ENCODE assay signal across 10 mouse cellular contexts in genomic region chr6:85237001-85237400, GRCm38 (mm10). TPM values are rescaled to one million over a fixed set of nuclear protein-coding genes. Genes with fewer than 3 reads are reported as not detected.
DNase-seq lines count a peak whose midpoint lies in the region; ATAC-seq and TF ChIP-seq lines count a peak whose summit lies in the region.
"Had no signal": no experiment of that assay in that cellular context is flagged by ENCODE, and none has a peak within 500 bp of the region (broad histone marks: within the 10 kb centered on the region; RNA-seq: fewer than 3 reads in every experiment).

No protein-coding gene starts in this region.

- peaks cover 18% of the 10 kb centered on the region for H3K4me1 ChIP-seq in liver, embryonic 12.5 days
- H3K4me1 ChIP-seq in stomach, postnatal 0 days (replicated peaks; ENCODE audit: control insufficient read depth, insufficient read depth) = no peaks in the 10 kb centered on the region

- TF ChIP-seq CTCF in stomach, postnatal 0 days (IDR thresholded peaks at IDR 0.05; ENCODE audit: low read depth) = peak; percentile 64

- no peak overlapping the region for H3K27ac ChIP-seq in liver, embryonic 12.5 days
- no peak overlapping the region for H3K27ac ChIP-seq in stomach, postnatal 0 days (replicated peaks)

- WGBS in liver, embryonic 12.5 days (ENCODE audit: insufficient replicate concordance) = 33% methylated on average over 5 of the region's 5 CpGs
- 47% methylated on average over 5 of the region's 5 CpGs for WGBS in stomach, postnatal 0 days

- H3K4me3 ChIP-seq in liver, embryonic 12.5 days = no peak overlapping the region
- no peak overlapping the region for H3K4me3 ChIP-seq in stomach, postnatal 0 days (ENCODE audit: low read depth, low read length)

- no peaks in the 10 kb centered on the region for H3K36me3 ChIP-seq in liver, embryonic 12.5 days
- no peaks in the 10 kb centered on the region for H3K36me3 ChIP-seq in stomach, postnatal 0 days (ENCODE audit: control insufficient read depth, insufficient read depth, low read length)

- DNase-seq in embryo, embryonic 10.5 days (ENCODE audit: low spot score) = peak; percentile 58
- DNase-seq in embryo, embryonic 10 days (ENCODE audit: low spot score) = no peak
- peak; percentile 27 for DNase-seq in liver
- DNase-seq in NIH3T3 (ENCODE audit: low read depth) = peak; percentile 66
- peak; percentile 29 to 81 for DNase-seq in kidney, postnatal 36 days
- peak; percentile 32 for DNase-seq in stomach, postnatal 0 days (ENCODE audit: low spot score)

- ATAC-seq in liver, embryonic 12.5 days = no peak
- ATAC-seq in stomach, postnatal 0 days (ENCODE audit: low FRiP score, low TSS enrichment) = no peak
- no peak for ATAC-seq in megakaryocyte-erythroid progenitor cell, adult 5-6 weeks (replicated peaks; ENCODE audit: low FRiP score, low TSS enrichment, poor library complexity, severe bottlenecking)

- no peaks in the 10 kb centered on the region for H3K9me3 ChIP-seq in liver, embryonic 12.5 days (replicated peaks)
- no peaks in the 10 kb centered on the region for H3K9me3 ChIP-seq in stomach, postnatal 0 days (ENCODE audit: control insufficient read depth, low read length)

- no peak overlapping the region for H3K9ac ChIP-seq in liver, embryonic 12.5 days
- H3K9ac ChIP-seq in stomach, postnatal 0 days (ENCODE audit: low read length) = no peak overlapping the region

- no peak for TF ChIP-seq EP300 in stomach, postnatal 0 days (optimal IDR thresholded peaks at IDR 0.05)

- no peak overlapping the region for H3K4me2 ChIP-seq in liver, embryonic 12.5 days
- H3K4me2 ChIP-seq in stomach, postnatal 0 days (replicated peaks; ENCODE audit: low read depth) = no peak overlapping the region

- peaks cover 6% of the 10 kb centered on the region; the same call in 1 of the 2 replicates for H3K27me3 ChIP-seq in liver, embryonic 12.5 days (replicated peaks)
- no peaks in the 10 kb centered on the region for H3K27me3 ChIP-seq in stomach, postnatal 0 days (ENCODE audit: control insufficient read depth, insufficient read depth, low read length)

RNA-seq across cellular contexts. Expression of gene Emx1, which starts 49.8 kb away (rescaled TPM):
- polyA plus RNA-seq in liver, embryonic 12.5 days (2016; fragmentation: Nextera tagmentation; extraction: Ambion mirVana) = not detected in 2 replicates
- not detected in 2 replicates for polyA plus RNA-seq in stomach, postnatal 0 days (2015; fragmentation: Nextera tagmentation; extraction: Ambion mirVana)
- total RNA-seq in megakaryocyte-erythroid progenitor cell, adult 5-6 weeks (2014; fragmentation: Nextera tagmentation) = not detected in 2 replicates
- total RNA-seq in megakaryocyte-erythroid progenitor cell, adult 5-6 weeks (2017) = not detected in 2 replicates
- polyA plus RNA-seq: liver, embryonic 16.5 days; stomach, embryonic 14.5 days had no signal
